Mouse (Mus musculus) urinary bladder, adult 18-20 months (tissue): ENCODE results near the gene Kif27.
A peak's percentile ranks its signal among the peaks of the same experiment; 100 is the strongest.

Experiments
- DNase-seq, 2 experiments: peaks; one replicate each; pipeline ENCODE4 v3.0.0; 2022; ENCODE audit warnings: low spot score in 2 of 2, mixed read lengths in 2 of 2

Kif27 gene

DNA sequence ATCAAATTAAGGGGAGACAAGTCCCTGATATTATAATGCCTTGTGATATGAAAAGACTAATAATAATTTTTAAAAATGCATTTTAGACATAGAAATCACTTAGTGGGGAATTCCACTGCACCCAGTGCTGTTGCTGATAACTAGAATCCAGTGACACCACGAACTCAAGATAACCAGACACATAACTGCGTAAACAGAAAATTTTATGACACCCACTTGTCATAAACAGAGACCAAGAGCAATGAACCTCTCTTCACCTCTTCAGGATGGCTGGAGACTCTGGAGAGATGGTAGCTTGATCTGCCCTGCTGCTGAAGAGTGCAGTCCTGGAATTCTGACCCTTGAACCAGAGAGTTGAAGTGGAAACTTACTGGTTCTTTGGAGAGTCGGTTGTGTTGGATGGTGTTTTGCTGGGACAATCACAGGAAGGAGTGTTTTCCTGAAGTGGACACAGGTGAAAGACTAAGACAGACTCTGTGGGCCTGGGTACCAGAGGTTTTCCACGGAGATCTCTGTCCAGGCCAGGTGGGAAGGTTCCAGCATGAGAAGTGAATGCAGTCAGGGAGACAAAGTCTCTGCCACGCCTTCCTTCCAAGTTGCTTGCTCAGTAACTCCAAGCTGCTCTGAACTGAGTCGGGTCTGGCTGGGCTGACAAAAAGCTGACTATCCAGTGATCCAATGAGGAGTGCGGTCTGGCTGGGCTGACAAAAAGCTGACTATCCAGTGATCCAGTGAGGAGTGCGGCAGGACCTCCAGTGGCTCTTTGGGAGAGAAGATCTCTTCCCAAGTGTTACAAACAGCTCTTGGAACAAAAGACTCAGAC, 5.6 kb upstream of the Kif27 start:
- DNase-seq: no peak

DNA sequence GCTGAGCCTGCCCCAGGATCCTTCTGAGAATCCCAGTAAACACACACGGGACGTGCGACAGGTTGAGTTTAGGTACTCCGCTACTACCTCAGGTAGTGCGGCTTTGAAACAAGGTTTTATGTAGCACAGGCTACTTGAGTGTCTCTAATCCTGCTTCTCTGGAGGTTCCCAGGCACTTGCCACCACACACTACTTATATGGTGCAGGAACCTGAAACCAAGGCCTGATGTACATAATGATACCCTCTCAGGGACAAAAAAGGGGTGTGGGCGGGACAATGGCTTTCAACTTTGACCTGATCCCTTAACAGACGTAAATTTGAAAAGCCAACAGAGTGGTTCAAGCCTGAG, 357 bp upstream of the Kif27 start:
- DNase-seq: no peak

DNA sequence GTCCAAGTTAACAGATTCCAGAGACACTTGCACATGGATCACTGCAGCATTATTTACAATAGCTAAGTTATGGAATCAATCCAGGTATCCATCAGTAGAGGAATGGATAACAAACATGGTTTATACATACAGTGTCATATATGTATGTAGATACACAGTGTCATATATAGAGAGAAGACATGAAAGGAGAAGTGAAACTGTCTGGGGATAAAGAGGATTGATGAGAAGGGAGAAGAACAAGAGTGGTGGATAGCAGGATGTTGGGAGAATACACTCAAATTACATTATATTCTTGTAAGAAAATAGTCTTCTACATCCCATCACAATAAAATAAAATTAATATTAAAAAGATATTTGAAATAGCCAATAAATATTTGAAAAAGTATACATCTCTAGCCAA, 5.9 kb downstream of the Kif27 start:
- no peak for DNase-seq

DNA sequence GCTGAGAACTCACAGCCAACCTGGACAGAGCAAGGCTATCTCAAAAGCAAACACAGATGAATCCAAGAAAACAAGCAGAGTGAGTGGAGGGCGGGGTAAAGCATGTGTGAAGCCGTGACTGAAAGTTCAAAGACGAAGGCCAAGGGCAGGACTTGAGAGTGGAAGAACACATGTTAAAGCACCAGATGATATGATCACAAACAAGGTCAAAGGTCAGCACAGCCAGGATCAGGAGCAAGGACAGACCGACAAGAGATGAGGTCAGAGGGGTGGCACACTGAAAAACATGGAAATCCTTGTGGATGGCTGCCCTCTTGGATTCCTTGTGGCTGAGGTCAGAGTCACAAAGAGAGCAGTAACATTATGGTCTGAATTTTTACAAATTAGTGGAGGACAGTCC, 8.3 kb downstream of the Kif27 start:
- DNase-seq: no peak

DNA sequence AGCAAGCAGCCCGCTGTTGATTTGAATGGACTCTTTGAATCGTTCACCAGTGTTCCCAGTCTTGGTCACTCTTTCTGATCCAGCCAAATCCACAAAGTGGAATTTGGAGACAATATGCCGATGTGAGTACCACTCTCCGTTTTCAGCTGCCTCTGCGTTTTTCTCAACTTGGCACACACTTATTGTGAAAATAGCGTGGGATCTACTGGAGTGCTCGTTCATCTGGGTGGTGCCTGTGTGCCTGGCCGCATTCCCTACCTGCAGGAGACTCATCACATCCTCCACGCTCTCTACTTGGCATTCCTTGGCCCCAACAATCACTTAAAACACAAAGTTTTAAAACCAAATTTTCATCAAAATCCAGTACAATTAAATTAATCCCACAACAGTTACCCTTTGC, 14.4 kb downstream of the Kif27 start:
- DNase-seq: no peak

DNA sequence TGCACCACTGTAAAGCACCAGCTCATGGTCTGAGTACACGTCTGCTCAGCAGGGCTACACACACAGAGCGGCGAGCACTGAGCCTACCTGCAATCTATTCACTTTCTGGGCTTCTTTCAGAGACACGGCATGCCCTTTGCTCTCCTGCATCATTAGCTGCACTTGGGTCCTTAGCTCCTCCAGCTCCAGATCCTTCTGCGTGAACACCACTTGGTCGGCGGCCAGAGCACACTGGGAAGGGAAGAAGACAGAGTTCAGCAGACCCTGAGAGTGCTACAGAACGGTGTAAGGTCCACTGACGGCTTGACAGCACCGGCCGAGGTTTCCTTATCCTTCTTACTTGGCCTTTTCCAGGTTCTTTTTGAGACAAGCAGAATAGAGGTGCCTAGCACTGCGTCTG, 21.5 kb downstream of the Kif27 start:
- DNase-seq: no peak

DNA sequence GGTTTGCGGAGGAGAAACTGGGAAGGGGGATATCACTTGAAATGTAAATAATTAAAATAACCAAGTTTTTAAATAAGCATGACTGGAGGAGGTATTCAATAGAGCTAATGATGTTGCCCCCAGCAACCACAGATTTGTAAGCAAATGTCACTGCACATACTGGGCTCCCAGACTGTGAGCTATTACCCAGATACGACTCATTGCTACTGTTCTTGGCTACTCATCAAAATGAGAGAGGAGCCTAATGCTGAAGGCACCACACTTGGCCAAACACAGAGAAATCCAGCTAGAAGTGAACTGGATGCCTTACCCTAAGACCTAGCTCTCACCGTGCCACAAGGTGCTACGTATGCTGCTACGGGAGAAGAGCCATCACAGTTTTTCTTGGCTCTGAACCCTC, 24.8 kb downstream of the Kif27 start:
- DNase-seq: no peak

DNA sequence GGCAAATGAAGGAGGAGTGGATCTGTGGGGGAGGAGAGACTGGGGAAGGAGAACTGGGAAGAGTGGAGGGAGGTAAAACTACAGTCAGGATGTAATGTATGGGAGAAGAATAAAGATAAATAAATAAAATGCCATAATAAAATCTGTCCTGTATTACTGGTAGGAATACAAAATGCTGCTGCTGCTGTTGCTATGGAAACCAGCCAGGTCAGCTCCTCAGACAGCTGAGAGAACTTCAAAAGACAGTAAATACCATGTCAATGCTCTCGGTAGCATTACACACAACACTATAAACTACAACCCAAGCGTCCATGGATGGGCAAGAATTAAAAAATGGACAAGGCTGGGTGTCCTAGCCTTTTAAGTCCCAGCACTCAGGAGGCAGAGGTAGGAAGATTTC, 41.2 kb downstream of the Kif27 start:
- no peak for DNase-seq

DNA sequence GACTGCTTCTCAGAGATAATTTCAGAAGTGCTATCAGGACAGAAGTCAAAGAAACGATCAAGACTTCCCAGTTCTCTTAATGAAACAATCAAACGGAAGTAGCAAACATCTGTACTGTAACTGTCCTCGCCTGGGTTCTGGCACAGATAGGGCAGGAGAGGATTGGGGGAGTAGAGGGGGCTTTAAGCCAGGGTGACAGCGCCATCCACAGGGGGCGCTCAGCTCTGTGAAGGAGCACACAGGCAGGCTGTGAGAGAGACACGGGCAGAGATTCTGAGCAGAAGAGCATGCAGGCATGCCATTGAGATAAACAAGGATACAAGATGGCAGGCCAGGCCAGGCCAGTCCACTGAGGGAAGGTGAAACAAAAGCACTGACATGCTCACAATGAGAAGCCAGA, 43.9 kb downstream of the Kif27 start:
- no peak for DNase-seq

DNA sequence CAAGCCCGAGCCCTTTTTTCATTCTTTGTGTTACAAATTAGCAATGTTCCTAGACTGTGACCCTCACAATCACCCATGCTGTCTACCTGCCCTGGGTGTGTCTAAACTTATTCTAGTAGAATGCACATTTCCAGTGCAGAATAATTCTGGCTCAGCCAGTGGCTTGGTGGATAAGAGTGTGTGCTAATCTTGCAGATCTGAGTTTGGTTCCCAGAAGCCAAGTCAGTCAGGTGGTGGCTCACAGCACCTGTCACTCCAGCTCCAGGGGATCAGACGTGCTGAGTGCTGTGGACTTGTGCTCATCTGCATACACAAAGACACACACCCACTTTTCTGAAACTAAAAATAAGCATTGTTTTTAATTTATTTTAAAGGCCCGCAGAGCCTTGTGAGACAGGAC, 45.2 kb downstream of the Kif27 start:
- no peak for DNase-seq

DNA sequence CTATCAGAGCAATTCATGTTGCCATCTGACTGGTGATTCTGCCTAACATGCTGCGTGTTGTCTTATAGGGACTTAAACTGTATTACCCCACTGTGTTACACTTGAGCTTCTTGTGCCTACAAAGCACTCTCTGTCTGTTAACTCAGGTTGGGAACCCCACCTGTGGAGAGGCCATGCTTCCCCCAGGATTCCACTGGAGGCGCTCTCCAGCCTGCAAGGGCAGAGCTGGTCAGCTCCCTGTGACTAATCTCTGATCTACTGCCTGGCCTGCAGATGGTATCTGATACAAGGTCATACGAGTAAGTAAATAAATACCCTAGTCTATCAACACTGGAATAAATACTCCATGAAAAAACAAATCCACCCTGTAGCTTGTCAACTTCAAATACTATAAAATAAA, 47.6 kb downstream of the Kif27 start:
- DNase-seq: peak; percentile 10 to 13

DNA sequence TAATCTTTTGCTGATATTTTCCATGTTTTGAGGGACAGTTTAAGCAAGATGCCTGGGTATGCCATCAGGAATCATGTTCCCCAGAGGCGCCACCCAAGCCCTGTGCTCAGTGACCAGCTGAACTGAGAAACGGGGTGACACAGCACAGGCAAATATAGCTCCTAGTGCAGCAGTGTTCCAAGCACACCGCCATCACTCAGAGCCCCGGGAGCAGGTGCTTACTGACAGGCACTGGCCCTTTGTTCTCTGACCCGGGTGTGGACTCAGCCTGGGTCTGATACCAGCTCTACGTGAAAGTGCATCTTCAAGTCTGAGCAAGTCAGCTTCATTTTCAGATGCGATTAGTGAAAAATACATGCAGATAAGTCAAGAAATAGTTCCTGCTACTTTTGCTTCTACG, 49.4 kb downstream of the Kif27 start:
- peak in 1 of 2 experiments; percentile 8 for DNase-seq

DNA sequence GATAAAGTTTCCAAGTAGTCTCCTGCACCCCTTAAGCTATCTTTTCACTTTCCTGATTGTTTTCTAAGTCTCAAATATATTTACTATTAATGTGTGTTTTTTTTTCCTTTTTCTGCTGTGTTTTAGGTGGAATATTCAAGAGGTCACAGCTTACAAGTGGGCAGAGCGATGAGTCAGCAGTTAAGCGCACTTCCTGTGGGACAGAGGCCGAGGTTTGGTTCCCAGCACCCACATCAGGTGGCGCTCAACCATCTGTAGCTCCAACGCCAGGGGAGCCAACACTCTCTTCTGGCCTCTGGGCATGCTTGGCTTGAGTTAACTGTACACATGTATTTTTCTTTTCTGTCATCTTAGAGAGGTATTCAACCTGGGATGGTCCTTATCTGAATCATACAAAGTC, 51.5 kb downstream of the Kif27 start:
- DNase-seq: no peak

DNA sequence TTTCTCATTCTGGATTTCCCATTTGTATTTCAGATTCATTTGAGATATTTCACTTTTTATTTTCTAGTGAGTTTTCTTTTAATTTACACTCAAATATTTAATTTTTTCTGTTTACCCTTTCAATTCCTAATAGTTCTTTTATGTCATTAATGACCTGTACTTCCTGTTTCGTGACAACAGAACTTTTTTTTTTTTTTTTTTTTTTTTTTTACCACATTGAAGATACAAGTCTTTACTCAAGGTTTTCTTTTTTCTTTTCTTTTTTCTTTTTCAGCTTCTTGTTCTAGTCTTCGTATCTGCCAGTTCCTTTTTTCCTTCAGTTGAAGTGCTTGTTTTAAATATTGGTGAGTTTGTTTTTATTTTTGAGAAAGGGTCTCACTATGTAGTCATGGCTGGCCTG, 53.7 kb downstream of the Kif27 start:
- no peak for DNase-seq

DNA sequence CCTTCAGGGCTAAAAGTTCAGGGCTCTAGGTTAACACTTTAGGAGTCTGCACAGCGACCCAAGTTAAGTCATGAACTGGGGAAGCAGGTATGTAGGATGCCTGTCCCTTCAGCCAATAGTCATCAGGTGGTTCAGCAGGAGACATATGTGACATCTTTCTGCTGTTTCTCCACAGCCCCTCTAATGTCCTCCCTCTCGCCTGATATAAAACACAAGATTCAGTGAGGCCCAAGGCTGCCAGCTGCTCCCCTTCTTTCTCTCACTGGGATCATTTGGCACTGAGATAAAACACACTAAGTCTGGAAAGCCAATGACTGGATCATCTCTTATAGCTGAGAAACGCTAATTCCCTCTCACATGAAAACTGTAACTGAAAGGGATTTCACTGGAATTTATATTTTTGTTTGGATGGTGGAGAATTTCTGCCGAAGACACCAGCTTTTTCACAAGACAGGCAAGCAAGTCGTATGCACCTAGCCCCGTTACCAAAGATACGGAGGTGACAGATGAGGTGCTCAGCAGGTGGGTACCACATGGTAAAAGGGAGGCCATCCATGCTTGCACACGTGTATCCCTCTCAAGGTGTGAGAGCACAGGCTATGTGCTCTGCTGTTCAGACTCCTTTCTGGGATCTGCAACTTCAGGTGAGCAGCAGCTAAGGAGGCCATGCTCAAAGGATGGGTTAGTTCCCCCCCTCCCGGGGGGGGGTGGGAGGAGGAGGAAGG, 56.3 kb downstream of the Kif27 start:
- DNase-seq: no peak

DNA sequence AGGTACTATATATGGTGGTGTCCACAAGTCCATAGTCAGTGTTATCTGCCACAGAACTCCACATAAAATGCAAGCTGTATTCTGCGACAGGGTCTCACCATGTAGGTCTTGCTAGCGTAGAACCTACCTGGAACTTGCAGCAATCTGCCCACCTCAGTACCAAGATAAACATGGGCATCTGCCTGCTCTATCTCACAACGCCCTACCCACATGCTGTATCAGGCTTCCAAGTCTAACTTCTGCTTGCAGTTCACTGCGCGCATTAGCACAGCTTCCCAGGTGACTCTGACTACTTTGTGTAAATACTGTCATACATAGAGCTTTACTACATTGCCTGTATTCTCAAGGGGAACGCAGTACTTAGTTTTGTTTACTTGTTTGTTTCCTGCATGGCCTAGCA, 57.0 kb downstream of the Kif27 start:
- DNase-seq: no peak

DNA sequence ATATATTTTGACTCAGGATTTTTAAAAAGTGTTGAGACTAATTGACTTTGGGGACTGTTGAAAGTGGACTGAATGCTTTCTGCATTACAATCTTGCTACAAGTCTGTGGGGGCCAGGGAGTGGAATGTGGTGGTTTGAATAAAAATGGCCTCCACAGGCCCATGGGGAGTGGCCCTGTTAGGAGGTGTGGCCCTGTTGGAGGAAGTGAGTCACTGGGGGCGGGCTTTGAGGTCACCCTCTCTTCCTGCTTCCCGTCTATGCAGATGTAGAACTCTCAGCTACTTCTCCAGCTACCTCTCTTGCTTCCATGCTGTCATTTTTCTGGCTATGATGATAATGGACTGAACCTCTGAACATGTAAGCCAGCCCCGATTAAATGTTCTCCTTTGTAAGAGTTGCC, 60.2 kb downstream of the Kif27 start:
- DNase-seq: no peak

DNA sequence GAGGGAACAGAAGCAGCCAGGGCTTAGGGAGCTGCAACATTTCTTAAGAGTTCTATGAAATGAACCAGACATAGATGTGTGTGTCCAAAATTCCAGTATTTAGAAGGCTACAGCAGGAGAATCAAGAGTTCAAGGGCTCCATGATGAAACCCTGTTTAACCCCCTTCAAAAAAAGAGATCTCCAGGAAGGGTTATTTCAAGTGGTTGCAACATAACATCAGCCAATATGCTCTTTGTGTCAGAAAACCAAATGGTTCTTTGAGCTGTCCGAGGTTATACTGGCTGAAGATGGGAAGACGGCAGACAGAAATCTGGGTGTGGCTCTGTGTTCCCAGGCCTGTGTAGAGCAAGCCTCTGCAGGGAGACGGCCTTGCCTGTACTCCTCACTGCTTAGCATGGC, 63.3 kb downstream of the Kif27 start:
- DNase-seq: no peak

DNA sequence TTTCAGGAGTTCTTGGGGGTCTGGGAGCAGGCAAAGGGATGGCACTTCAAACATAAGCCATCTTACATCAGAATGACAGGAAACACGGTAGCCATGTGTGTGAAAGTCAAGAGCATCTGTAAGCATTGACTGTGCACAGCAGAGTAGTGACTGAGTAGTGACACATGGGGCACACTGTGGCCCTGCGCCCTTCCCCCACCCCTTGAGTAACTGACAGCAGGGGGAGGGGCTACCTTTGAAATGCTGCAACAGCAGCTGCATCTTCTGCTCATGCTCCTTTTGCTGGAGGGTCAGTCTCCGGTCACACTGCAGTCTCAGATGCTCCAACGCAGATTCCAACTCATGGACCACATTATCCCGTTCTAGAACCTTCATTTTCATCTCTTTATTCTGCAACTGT, 66.1 kb downstream of the Kif27 start:
- no peak for DNase-seq

DNA sequence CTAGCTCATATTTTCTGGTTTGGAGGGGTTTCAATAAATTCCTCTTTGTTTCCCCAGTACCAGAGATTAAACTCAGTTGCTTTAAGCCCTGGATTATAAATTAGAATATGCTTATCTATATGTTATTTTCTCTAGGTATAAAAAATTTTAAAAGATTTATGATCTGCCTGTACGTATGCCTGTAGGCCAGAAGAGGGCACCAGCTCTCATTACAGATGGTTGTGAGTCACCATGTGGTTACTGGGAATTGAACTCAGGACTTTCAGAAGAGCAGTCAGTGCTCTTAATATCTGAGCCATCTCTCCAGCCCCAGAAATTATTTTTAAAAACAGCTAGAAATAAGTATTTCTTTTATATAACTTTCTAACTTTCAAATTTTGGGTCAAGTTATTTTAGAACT, 69.6 kb downstream of the Kif27 start:
- DNase-seq: no peak

DNA sequence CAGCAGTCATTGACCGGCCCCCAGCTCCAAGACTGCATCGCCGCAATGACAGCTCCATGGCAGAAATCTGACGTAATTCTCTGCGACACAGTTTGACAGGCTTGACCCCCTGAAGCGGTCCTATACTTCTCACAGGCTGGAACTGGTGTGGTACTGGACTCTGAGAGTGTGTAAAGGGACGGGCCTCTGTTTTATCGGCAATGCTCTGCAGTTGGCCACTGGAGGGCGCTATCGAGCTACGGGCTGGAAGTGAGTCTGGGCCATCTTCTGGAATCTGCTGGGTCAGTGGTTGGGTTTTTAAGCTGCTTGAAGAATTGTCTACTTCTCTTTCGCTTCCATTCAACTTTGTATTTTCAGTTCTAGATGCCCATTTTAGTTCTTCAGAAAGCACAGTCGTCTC, 71.1 kb downstream of the Kif27 start:
- DNase-seq: peak; percentile 68 to 79

DNA sequence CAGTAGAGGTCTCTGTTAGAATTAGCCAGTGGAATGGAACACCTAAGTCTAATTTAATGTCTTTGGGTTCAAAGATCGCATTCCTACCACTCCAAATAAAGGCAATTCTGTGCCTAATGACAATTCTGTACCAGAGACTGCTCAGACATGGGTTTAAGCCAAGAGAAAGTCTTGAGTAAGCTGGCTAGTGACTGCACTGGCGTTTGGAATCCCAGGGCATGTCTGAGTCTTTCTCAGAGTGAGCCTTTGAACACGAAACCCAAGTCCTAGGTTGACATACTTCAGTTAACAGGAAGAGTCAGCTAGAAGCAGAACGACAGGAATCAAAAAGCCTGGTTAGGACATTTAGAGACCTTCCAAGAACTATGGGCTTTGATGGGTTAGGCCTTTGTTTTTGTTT, 75.5 kb downstream of the Kif27 start:
- no peak for DNase-seq

DNA sequence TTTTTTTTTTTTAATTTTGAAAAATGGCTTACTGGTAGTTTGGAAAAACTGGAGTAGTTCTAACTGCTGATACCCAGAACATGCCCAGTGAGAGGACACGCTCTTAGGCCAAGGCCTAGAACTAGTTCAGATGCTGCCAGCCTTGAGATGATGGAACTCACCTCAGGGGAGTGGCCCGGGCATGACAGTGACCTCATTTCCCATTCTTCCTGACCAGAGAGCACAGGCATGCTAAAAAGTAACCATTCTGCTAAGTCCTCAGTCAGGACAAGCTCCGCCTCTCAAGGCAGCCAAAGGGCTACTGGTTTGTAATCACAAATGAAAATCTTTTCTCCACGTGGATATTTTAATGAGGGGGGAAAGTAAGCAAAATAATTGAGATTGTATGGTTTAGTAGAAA, 77.0 kb downstream of the Kif27 start:
- no peak for DNase-seq

DNA sequence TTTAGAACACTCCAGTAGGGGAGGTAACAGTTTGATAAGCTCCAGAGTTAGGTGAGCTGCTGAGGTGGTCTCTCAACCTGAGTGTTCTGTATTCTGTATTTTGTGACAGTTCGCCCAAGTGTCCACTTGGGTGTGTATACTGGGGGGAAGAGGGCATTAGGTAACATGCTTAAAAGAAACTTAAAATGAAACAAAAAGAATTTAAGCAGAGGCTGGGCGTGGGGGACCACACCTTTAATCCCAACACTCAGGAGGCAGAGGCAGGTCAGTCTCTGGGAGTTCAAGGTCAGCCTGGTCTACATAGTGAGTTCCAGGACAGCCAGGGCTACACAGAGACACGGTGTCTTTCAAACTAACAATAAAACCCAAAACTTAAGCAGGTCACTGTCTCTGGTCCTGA, 78.4 kb downstream of the Kif27 start:
- DNase-seq: no peak
